Mouse (Mus musculus): ENCODE data around the gene Fitm2.

- no peak for TF ChIP-seq CTCF (IDR thresholded peaks at IDR 0.05; ENCODE audit: borderline replicate concordance, extremely low read depth, insufficient read depth, insufficient read length)
- no peak for TF ChIP-seq POLR2A (IDR thresholded peaks at IDR 0.05; ENCODE audit: borderline replicate concordance, extremely low read depth, insufficient read depth, insufficient read length, poor library complexity, severe bottlenecking)
These were observed 8.4 kb downstream of the Fitm2 start for GRCm38 (mm10) chr2:163463998-163464397.

Measured in brain, embryonic 14.5 days (tissue).